Mouse (Mus musculus) Patski (cell line): Measurements from ENCODE around the gene Trhde. TPM values are rescaled to one million over a fixed set of nuclear protein-coding genes. Genes with fewer than 3 reads are reported as not detected.

Experiments used
- ATAC-seq: fragments of 100-300 bp; one replicate; pipeline ENCODE4 v1.8.0; 2021
- CTCF ChIA-PET: fragments of 350-600 bp; sonication (Branson Sonifier 250); formaldehyde crosslinking; loops from one replicate; lab custom pipeline; 2022; ENCODE audit warnings: inconsistent platforms; lab: Charles Lee
- POLR2A ChIA-PET: fragments of 350-600 bp; sonication (Branson Sonifier 250); formaldehyde crosslinking; loops from one replicate; lab custom pipeline; 2022; ENCODE audit warnings: antibody characterized with exemption, inconsistent platforms; lab: Charles Lee
- DNase-seq: peaks from one replicate; pipeline ENCODE4 v3.0.0-alpha.2; 2011; ENCODE audit warnings: low read depth, low spot score
- H3K27me3 ChIP-seq: fragments of 371-371 bp; one replicate; pipeline ENCODE4 v1.5.1; 2021
- CTCF ChIP-seq: fragments of 100-300 bp; IDR thresholded peaks from one replicate; pipeline ENCODE4 v1.5.1; 2021
- in situ Hi-C: fragments of 300-500 bp; cut with MboI; formaldehyde crosslinking; loops from 3 replicates; pipeline ENCODE4 v1.11.1; 2018; ENCODE audit warnings: low pct_unique_long_range_greater_than_20kb, mixed read lengths
- polyA plus RNA-seq: library from polyadenylated mRNA; unstranded; gene quantifications from one replicate; pipeline ENCODE4 v1.2.3, GENCODE M21; 2021

Trhde gene
- not detected for polyA plus RNA-seq

GRCm38 (mm10) chr10:114802161-114802651 is at the start of gene Trhde:
Gene Trhde, minus strand, starts transcription at chr10:114802307.
- peaks cover 40% of the 10 kb centered on the region for H3K27me3 ChIP-seq
- TF ChIP-seq CTCF: no peak
- CTCF ChIA-PET: no interaction called here
- no peak for ATAC-seq
- POLR2A ChIA-PET: no interaction called here
- in situ Hi-C loops: no loop called here
- DNase-seq: no peak

- POLR2A ChIA-PET: no interaction called here
Observed at GRCm38 (mm10) chr10:114841966-114842365, 39.9 kb upstream of the Trhde start.

GRCm38 (mm10) chr10:114841440-114841839 is 39.3 kb upstream of the Trhde start:
- ATAC-seq (no peak), DNase-seq (no peak)
- CTCF ChIA-PET: no interaction called here
- no peaks in the 10 kb centered on the region for H3K27me3 ChIP-seq
- POLR2A ChIA-PET: no interaction called here
- in situ Hi-C loops: no loop called here
- no peak for TF ChIP-seq CTCF

More at GRCm38 (mm10) chr10:114841966-114842365, 39.9 kb upstream of the Trhde start:
- no peak for TF ChIP-seq CTCF
- ATAC-seq (no peak), DNase-seq (no peak)
- H3K27me3 ChIP-seq: no peaks in the 10 kb centered on the region
- CTCF ChIA-PET: no interaction called here
- in situ Hi-C loops: no loop called here

DNA sequence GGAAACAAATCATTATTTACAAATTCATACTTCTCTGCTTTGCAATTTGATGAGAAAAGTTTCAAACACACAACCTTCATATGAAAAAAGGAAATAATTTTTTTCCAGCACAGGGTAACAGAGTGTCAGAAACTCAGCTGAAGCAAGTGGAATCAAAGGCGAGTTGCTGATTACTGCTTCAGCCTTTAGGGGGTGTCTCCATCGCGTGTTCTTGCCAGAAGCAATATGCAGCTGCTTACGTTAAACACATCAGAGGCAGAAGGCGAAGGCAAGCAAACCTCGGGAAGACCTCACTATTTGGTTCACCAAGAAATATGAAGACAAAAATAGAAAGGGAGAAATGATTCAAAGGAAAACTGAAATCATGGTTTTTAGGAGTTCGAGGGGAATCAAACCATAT is 29.2 kb upstream of the Trhde start:
- no peak for DNase-seq
- TF ChIP-seq CTCF: no peak
- in situ Hi-C loops: no loop called here
- CTCF ChIA-PET: no interaction called here
- POLR2A ChIA-PET: no interaction called here
- no peaks in the 10 kb centered on the region for H3K27me3 ChIP-seq
- ATAC-seq: no peak

DNA sequence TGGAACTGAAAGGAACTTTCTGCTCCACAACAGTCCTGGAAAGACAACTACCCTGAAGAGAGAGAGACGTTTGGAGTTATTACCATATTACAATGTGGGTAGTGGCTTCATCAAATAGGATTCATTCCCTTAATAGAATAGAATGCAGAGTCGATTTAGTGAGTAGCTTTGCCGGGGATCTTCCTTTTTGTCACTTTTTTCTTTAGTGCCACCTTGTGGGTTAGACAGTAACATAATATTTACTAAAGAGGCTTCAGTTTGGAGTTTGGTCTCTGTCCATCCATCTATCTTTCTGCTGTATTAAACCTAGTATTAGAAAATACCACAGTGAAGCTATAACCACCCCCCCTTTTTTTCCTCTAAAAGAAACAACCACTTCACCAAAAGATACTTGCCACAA is 6.7 kb upstream of the Trhde start:
- DNase-seq (no peak), ATAC-seq (no peak)
- peaks cover 5% of the 10 kb centered on the region for H3K27me3 ChIP-seq
- POLR2A ChIA-PET: interaction anchor here (0.7 kb wide), 1 partner anchor 446 kb away, joined by 3 read pairs; no protein-coding TSS in a partner anchor
- CTCF ChIA-PET: no interaction called here
- TF ChIP-seq CTCF: no peak
- in situ Hi-C loops: no loop called here

DNA sequence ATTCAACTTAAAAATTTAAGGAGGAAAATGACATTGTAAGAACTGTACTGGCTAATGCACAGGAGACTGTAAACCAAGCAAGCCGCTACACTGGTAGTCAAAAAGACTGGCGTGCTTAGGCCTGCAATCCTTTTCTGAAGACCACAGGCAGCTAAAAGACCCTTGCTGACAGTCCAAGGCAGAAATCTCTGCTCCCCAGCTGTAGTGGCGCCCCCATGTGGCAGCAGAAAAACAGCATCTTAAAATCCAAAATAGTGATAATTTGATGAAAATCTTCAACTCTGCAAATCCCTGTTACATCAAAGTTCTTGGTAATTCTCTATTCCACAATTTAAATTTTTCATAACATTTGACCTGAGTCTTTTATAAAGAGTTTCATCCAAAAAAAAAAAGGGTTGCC is 3.8 kb upstream of the Trhde start:
- H3K27me3 ChIP-seq: peaks cover 23% of the 10 kb centered on the region
- DNase-seq (no peak), ATAC-seq (no peak)
- in situ Hi-C loops: no loop called here
- CTCF ChIA-PET: no interaction called here
- POLR2A ChIA-PET: no interaction called here
- TF ChIP-seq CTCF: no peak

DNA sequence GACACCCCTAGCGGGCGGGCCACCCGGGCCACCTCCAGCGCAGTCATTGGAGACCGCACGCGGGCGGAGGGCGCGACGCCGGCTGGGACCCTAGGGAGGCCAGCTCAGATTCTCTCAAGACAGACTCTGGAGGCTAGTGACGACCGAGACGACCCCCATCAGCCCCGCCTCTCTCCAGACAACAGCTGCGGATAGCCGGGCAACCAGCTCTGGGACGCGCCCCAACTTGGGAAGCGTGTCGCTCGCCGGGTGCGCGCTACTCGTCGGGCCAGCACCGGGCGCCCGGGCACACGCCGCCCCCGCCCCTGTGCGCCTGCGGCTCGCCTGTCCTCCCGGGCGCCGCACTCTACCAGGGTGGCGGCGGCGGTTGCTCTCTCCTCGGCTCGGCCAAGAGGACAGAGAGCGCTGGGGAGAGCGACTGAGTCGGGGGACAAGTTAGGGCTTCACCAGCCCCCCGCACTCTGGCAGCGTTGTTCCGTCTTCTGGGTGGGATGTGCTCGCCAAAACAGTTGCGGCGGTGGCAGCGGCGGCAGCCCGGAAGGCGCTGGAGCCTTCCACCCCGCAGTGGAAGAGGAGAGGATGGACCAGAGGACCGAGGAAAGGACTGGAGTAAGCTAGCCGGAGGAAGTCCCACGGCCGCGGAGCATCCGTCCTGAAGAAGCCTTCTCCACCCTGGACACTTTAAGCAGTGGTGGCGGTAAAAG is 498 bp downstream of the Trhde start:
- no peak for ATAC-seq
- no peak for DNase-seq
- in situ Hi-C loops: no loop called here
- CTCF ChIA-PET: no interaction called here
- POLR2A ChIA-PET: no interaction called here
- peaks cover 46% of the 10 kb centered on the region for H3K27me3 ChIP-seq
- no peak for TF ChIP-seq CTCF

DNA sequence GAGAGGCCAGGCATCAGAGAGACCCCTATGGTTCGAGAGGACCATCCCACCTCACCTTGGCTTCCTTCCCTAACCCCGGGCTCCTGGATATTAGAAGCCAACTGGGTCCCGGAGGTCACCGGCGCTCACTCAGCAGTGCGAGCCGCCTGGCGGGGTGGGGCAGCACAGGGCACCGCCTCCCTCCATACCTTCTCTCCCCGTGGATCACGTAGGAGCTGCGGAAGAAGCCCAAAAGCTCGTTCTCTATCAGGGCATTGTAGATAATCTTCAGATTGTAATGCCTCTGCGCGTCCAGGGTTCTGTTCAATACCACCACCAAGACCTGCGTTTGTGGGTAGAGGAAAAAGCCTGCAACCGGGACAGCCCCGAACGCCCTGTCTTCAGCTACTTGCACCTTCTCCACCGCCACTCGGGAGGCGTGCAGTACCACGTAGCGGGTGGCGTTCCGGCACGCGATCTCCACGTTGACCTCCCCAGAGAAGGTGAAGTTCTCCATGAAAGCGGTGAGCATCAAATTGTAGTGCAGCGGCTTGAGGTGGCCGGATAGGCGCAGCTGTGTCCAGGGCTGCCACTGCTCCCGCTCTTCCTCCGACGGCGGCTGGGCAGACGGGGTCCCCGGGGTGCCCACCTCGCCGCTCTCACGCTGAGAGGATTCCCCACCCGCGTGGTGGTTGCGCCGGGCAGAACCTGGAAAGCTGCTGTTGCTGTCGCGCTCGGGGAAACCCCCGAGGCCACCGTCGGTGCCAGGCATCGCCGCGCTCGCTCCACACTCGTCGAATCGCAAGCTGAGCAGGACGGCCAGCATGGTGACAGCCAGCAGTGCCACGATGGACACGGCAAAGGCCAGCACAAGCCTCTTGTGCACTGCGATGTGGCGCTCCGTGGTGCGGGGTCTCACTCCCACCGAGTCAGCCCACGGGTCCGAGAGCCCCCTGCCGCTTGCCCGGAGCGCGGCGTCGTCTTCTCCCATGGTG is 1.5 kb downstream of the Trhde start:
- ChIA-PET CTCF (no interaction called here), POLR2A (no interaction called here)
- peaks cover 50% of the 10 kb centered on the region for H3K27me3 ChIP-seq
- TF ChIP-seq CTCF: no peak
- DNase-seq (no peak), ATAC-seq (no peak)
- in situ Hi-C loops: no loop called here

GRCm38 (mm10) chr10:114799481-114799880 is 2.6 kb downstream of the Trhde start:
- in situ Hi-C loops: no loop called here
- TF ChIP-seq CTCF: no peak
- ChIA-PET CTCF (no interaction called here), POLR2A (no interaction called here)
- ATAC-seq (no peak), DNase-seq (no peak)
- peaks cover 47% of the 10 kb centered on the region for H3K27me3 ChIP-seq

- no peak for ATAC-seq
- POLR2A ChIA-PET: interaction anchor here (0.8 kb wide), 1 partner anchor 31 kb away, joined by 3 read pairs; no protein-coding TSS in a partner anchor
- CTCF ChIA-PET: interaction anchor here (1.1 to 1.4 kb wide), 2 partner anchors 8 to 9 kb away, joined by 3 read pairs; no protein-coding TSS in a partner anchor
- TF ChIP-seq CTCF: no peak
- peaks cover 46% of the 10 kb centered on the region for H3K27me3 ChIP-seq
- no peak for DNase-seq
- in situ Hi-C loops: no loop called here
Observed at GRCm38 (mm10) chr10:114798788-114799187, 3.3 kb downstream of the Trhde start.
